Mouse (Mus musculus): Measurements from ENCODE around the gene Tspan31. TPM values are rescaled to one million over a fixed set of nuclear protein-coding genes. Genes with fewer than 3 reads are reported as not detected.
A peak's percentile ranks its signal among the peaks of the same experiment; 100 is the strongest.
"Not testable (repeated sequence)": the region's sequence is repeated elsewhere in the genome, so short reads cannot be mapped to it uniquely, and the experiment has no call there.

The Tspan31 gene
- polyA plus RNA-seq, 1 experiment from 2014 or later: 123 TPM

DNA sequence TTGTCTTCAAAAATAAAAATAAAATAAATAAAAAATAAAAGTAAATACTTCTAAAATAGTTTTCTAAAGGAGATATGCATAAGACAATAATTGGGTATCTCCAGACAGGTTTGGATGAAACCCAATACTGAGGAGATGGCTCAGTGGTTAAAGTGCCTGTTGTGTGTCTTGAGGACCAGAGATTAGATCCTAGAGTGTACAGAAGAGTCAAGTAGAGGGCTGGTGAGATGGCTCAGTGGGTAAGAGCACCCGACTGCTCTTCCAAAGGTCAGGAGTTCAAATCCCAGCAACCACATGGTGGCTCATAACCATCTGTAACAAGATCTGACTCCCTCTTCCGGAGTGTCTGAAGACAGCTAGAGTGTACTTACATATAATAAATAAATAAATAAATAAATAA lies 2.9 kb upstream of the Tspan31 start:
- not testable (repeated sequence) for H3K4me3 ChIP-seq; H3K27ac ChIP-seq (replicated peaks); H3K9ac ChIP-seq; H3K9me3 ChIP-seq; ATAC-seq (ENCODE audit: low FRiP score, low read depth); H3K4me2 ChIP-seq; H3K27me3 ChIP-seq; H3K36me3 ChIP-seq
- WGBS: 92% methylated on average over 2 of the region's 2 CpGs
- peaks cover 40% of the 10 kb centered on the region for H3K4me1 ChIP-seq (replicated peaks)

- not testable (repeated sequence) for H3K9ac ChIP-seq; H3K4me3 ChIP-seq; ATAC-seq (ENCODE audit: low FRiP score, low read depth); H3K27ac ChIP-seq (replicated peaks); H3K36me3 ChIP-seq; H3K27me3 ChIP-seq; H3K9me3 ChIP-seq; H3K4me2 ChIP-seq
- 83% methylated on average over 4 of the region's 4 CpGs for WGBS
- peaks cover 34% of the 10 kb centered on the region for H3K4me1 ChIP-seq (replicated peaks)
Observed at GRCm38 (mm10) chr10:127072270-127072669, 2.2 kb upstream of the Tspan31 start.

DNA sequence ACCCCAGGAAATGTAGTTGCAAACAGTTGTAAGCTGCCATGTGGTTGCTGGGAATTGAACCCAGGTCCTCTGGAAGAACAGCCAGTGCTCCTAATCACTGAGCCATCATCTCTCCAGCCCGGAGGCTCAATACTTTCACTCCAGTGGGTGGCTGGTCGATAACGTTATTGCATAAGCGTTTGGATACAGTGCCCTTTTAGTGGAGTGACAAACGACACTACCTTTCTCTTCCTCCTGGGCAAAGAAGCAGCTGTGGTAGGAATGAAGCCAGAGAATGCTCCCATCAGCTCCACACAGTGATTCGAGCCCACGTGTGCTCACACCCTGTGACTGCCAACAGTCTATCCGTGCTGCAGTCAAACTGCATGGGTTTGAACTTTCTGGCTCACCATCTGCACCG lies 1.1 kb upstream of the Tspan31 start:
- no peak for ATAC-seq (ENCODE audit: low FRiP score, low read depth)
- H3K9ac ChIP-seq: peak overlapping the region; percentile 67
- 78% methylated on average over 9 of the region's 9 CpGs for WGBS
- peaks cover 29% of the 10 kb centered on the region for H3K4me1 ChIP-seq (replicated peaks)
- peak overlapping the region; percentile 53 for H3K4me3 ChIP-seq
- peak overlapping the region; percentile 96 for H3K4me2 ChIP-seq
- H3K27me3 ChIP-seq: no peaks in the 10 kb centered on the region
- no peaks in the 10 kb centered on the region for H3K9me3 ChIP-seq
- H3K27ac ChIP-seq (replicated peaks): peak overlapping the region; percentile 91
- peaks cover 19% of the 10 kb centered on the region for H3K36me3 ChIP-seq

DNA sequence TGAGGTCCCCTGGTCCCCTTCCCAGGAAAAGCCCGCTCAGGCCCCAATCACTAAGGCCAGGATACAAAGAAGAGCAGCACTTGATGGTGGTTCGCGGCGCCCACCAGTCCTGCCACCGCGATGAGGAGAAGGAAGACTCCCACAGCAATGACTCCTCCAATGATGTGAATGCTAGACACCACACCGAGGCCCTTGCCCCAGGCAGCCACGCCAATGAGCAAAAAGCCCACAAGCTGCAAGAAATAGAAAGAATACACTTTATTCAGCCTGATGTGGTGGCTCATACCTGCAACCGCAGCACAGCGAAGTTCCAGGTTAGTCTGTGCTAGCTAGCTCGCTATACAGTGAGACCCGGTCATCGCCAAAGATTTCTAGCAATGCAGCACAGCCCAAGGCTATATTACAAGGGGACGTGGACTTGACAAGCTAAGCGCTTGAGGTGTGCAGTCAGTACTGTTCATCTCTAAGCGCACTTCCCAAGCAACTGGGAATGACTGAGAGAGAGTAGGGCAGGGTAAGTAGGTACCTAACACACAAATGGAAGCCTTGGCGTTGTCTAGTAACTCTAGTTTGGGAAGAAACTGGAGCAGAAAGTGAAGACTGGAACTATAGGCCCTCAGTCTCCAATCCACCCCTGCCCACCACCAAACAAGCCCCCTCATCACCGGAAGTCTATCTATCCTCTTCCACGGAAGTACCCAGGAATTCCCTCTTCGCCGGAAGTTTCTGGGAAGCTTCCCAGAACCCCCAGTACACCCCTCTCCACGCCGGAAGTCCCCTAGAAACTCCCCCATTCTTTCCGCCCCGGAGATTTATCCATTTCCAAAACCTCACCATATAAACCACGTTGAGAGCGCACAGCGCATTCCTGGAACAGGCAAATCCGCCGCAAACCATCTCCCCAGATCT lies 529 bp downstream of the Tspan31 start:
- 7% methylated on average over 30 of the region's 30 CpGs for WGBS
- H3K27ac ChIP-seq (replicated peaks): peak overlapping the region; percentile 91
- H3K27me3 ChIP-seq: no peaks in the 10 kb centered on the region
- H3K9me3 ChIP-seq: no peaks in the 10 kb centered on the region
- H3K36me3 ChIP-seq: peaks cover 34% of the 10 kb centered on the region
- peak; percentile 86 for ATAC-seq (ENCODE audit: low FRiP score, low read depth)
- peak overlapping the region; percentile 60 for H3K9ac ChIP-seq
- H3K4me3 ChIP-seq: peak overlapping the region; percentile 53
- peaks cover 37% of the 10 kb centered on the region for H3K4me1 ChIP-seq (replicated peaks)
- H3K4me2 ChIP-seq: peak overlapping the region; percentile 96

DNA sequence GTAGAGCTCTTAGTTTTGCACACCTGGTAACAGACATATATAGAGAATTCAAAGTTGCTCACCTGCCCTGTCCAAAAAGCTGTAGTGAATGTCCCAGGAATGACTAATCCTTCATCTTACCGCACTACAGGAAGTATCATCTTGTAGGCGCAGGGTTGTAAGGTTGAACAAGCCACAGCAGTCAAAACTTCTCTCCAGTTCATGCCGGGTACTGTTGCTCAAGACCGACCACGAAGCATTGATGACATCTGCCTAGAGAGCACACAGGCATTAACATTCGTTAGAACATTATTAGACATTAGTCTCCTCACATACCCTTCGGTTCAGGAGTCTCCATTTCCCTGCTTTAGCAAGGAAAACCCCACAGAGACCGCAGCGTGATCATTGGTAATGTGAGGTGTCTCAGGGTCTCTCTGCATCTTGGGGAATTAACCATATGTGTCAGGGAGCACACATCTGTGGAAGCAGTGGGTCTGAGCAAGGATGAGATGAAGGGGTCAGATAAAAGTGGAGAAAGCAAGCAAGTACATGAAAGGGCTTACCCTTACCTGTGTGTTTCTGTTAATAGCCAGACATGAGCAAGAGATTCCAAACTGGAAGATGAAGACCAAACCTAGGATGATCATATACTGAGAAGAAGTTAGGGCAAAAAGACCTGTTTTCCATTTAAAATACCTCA lies 1.6 kb downstream of the Tspan31 start:
- WGBS: 79% methylated on average over 9 of the region's 9 CpGs
- no peaks in the 10 kb centered on the region for H3K9me3 ChIP-seq
- ATAC-seq (ENCODE audit: low FRiP score, low read depth): no peak
- H3K4me3 ChIP-seq: peak overlapping the region; percentile 53
- no peaks in the 10 kb centered on the region for H3K27me3 ChIP-seq
- H3K4me1 ChIP-seq (replicated peaks): peaks cover 40% of the 10 kb centered on the region
- H3K36me3 ChIP-seq: peaks cover 34% of the 10 kb centered on the region
- peak overlapping the region; percentile 91; the same call in 1 of the 2 replicates for H3K27ac ChIP-seq (replicated peaks)
- peak overlapping the region; percentile 96 for H3K4me2 ChIP-seq
- peak overlapping the region; percentile 60 for H3K9ac ChIP-seq

GRCm38 (mm10) chr10:127066519-127067018 lies 3.5 kb downstream of the Tspan31 start:
- Histone ChIP-seq H3K9ac (no peak overlapping the region), H3K4me1 (replicated peaks) (peaks cover 49% of the 10 kb centered on the region), H3K27me3 (no peaks in the 10 kb centered on the region), H3K36me3 (peaks cover 34% of the 10 kb centered on the region), H3K4me2 (no peak overlapping the region), H3K9me3 (no peaks in the 10 kb centered on the region), H3K4me3 (no peak overlapping the region), H3K27ac (replicated peaks) (no peak overlapping the region)
- no peak for ATAC-seq (ENCODE audit: low FRiP score, low read depth)
- WGBS: 88% methylated on average over 14 of the region's 14 CpGs

DNA sequence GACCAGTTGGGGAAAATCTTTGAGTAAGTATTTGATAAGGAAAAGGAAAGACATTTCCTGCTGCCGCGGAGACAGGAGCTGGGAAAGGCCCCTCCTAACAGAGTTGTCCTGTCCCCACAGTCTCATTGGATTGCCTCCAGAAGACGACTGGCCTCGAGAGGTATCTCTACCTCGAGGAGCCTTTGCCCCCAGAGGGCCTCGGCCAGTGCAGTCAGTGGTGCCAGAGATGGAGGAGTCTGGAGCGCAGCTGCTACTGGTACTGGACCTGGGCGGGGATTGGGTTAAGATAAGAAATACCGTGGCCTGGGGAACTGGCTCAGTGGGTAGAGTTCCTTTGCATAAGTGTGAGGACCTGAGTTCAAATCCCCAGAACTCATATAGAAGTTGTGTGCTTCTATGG lies 4.1 kb downstream of the Tspan31 start:
- Histone ChIP-seq H3K4me1 (replicated peaks) (peaks cover 50% of the 10 kb centered on the region), H3K36me3 (peaks cover 34% of the 10 kb centered on the region), H3K9me3 (no peaks in the 10 kb centered on the region), H3K4me3 (no peak overlapping the region), H3K9ac (no peak overlapping the region), H3K27me3 (no peaks in the 10 kb centered on the region), H3K27ac (replicated peaks) (no peak overlapping the region), H3K4me2 (no peak overlapping the region)
- WGBS: 89% methylated on average over 9 of the region's 9 CpGs
- ATAC-seq (ENCODE audit: low FRiP score, low read depth): no peak

GRCm38 (mm10) chr10:127063913-127064870 lies 5.9 kb downstream of the Tspan31 start:
- WGBS: 13% methylated on average over 37 of the region's 37 CpGs
- H3K4me3 ChIP-seq: peak overlapping the region; percentile 72
- ATAC-seq (ENCODE audit: low FRiP score, low read depth): no peak
- H3K36me3 ChIP-seq: peaks cover 34% of the 10 kb centered on the region
- no peaks in the 10 kb centered on the region for H3K9me3 ChIP-seq
- H3K4me2 ChIP-seq: peak overlapping the region; percentile 77
- H3K27me3 ChIP-seq: no peaks in the 10 kb centered on the region
- H3K9ac ChIP-seq: peak overlapping the region; percentile 88
- H3K27ac ChIP-seq (replicated peaks): peak overlapping the region; percentile 89
- H3K4me1 ChIP-seq (replicated peaks): peaks cover 44% of the 10 kb centered on the region

DNA sequence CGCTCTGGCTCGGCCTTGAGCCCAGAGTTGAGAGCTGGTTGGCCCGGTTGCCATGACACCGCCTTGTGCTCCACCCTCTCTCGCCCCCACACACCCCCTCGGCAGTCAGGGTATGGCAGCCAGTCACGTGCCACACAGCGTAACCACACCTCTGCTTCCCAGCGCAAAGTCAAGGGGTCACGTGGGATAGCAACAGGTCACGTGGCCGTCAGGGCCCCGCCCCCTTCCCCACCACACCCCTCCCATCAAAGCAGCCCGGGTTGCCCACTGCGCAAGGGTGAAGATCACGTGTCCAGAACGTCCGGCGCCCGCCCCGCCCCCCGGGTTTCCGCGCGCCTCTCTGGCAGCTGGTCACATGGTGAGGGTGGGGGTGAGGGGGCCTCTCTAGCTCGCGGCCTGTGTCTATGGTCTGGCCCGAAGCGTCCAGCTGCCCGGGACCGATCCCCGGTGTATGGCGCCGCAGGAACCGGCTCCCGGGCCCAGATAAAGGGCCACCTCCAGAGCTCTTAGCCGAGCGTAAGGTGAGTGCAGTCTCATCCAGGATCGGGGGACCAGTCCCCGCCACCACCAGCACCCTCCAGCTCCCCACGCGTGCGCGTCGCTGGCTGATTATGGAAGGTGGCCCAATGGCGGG lies 6.7 kb downstream of the Tspan31 start, which contains the start of gene Cdk4:
TSS of gene Cdk4 (plus strand) at position 296 of the 634 bp plus-strand sequence.
- H3K4me1 ChIP-seq (replicated peaks): peaks cover 41% of the 10 kb centered on the region

GRCm38 (mm10) chr10:127062503-127062902 lies 7.6 kb downstream of the Tspan31 start:
- Histone ChIP-seq H3K9me3 (no peaks in the 10 kb centered on the region), H3K9ac (no peak overlapping the region), H3K4me2 (peak overlapping the region; percentile 77; the same call in 1 of the 2 replicates), H3K27me3 (no peaks in the 10 kb centered on the region), H3K36me3 (peaks cover 30% of the 10 kb centered on the region), H3K4me1 (replicated peaks) (peaks cover 45% of the 10 kb centered on the region), H3K27ac (replicated peaks) (peak overlapping the region; percentile 83), H3K4me3 (peak overlapping the region; percentile 72; the same call in 1 of the 2 replicates)
- no peak for ATAC-seq (ENCODE audit: low FRiP score, low read depth)
- 80% methylated on average over 5 of the region's 5 CpGs for whole genome bisulfite sequencing

More for the DNA sequence above, 6.7 kb downstream of the Tspan31 start, which contains the start of gene Cdk4:
- H3K9ac ChIP-seq: peak within 1 kb of the TSS; percentile 88
- ATAC-seq (ENCODE audit: low FRiP score, low read depth): peak; percentile 92
- no peaks in the 10 kb centered on the region for H3K9me3 ChIP-seq
- peak within 1 kb of the TSS; percentile 72 for H3K4me3 ChIP-seq
- no peaks in the 10 kb centered on the region for H3K27me3 ChIP-seq
- under 1% methylated on average over 45 of the region's 46 CpGs for WGBS
- H3K36me3 ChIP-seq: peaks cover 34% of the 10 kb centered on the region
- H3K27ac ChIP-seq (replicated peaks): peak within 1 kb of the TSS; percentile 89
- peak within 1 kb of the TSS; percentile 77 for H3K4me2 ChIP-seq

DNA sequence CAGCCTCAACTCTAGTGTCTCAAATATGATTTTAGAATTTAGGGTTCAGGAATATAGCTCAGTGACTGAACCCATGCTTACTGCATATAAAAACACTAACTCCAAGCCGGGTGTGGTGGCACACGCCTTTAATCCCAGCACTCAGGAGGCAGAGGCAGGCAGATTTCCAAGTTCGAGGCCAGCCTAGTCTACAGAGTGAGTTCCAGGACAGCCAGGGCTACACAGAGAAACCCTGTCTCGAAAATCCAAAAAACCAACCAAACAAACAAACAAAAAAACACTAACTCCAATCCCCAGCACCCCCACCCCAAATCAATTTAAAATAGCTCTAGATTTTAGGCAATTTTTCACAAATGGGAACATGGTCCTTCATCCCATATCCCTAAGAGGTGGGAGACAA lies 8.0 kb downstream of the Tspan31 start:
- H3K4me2 ChIP-seq; H3K9me3 ChIP-seq; H3K4me3 ChIP-seq; H3K27me3 ChIP-seq; ATAC-seq (ENCODE audit: low FRiP score, low read depth); H3K9ac ChIP-seq: not testable (repeated sequence)
- 0 out of 2 replicates have a peak overlapping the region, but pooled peaks have one; percentile 83 for H3K27ac ChIP-seq (replicated peaks)
- peaks cover 48% of the 10 kb centered on the region for H3K4me1 ChIP-seq (replicated peaks)
- WGBS: 89% methylated on average over 4 of the region's 4 CpGs
- H3K36me3 ChIP-seq: peaks cover 30% of the 10 kb centered on the region
